Mouse (Mus musculus) thymus, postnatal 14 days (tissue): ENCODE results near the gene Nt5dc3.

ENCODE experiments used
- DNase-seq: peaks from one replicate; pipeline ENCODE4 v3.0.0; 2021

The Nt5dc3 gene

DNA sequence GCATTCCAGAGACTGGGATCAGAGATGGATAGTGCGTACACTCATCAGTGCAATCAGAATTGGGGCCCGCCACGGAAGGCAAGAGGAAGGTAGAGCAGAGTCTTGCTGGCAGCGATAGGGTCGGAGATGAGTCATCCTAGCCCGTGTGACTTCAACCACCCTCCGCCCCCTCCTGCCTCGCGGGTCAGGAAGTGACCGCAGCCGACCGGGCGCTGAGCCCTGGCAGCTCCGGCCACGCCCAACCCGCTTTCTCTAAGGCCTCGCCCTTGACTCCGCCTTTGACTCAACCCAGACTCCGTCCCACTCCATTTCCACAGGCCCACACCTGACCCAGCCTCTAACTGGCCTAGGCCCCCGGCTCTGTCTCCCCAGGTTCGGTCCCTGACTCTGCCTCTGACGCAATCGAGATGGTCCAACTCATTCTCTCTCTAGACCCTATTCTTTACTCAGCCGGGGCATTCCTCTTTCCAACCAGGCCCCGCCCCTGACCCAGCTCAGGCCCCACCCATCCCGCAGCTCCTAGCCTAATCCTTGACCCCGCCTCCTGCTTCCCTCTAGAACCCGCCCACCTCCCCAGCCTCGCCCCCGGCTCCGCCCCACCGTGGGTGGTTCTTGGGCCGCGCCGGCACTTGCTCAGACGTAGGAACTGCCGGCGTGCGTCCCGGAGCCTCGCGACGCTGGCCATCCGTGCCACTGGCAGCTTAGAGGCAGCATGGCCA, at the start of gene Nt5dc3:
Nt5dc3 (plus strand) TSS at position 608 of the 719 bp plus-strand sequence.
- peak; percentile 97 for DNase-seq

DNA sequence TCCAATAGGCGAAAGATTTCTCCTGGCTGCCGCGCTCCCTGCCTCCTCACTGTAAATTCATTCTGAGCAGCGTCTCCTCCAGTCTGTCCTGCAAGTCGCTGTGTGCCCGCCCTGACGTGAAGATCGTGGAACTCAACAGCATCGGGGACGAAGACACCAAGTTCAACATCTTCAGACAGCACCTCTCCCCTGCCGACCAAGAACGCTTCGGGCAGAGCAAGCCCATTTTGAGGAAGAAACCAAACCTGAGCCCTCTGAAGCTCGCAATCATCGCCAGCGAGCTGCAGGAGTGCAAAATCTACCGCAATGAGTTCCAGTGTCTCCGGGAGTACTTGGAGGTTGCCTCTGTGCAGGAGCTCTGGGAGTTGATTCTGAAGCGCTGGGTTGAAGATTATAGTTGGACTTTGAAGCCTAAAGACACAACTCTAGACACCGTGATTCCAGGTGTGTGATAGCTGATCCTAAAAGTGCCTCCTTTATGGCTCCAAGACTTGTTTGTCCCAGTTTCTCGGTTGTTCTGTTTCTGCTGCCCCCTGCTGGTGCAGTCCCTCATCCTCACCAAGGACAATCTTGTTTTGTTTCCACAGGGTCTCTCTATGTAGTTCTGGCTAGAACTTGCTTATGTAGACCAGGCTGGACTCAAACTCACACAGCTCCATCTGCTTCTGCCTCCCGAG, 47.8 kb upstream of the Nt5dc3 start:
- peak; percentile 90 for DNase-seq

DNA sequence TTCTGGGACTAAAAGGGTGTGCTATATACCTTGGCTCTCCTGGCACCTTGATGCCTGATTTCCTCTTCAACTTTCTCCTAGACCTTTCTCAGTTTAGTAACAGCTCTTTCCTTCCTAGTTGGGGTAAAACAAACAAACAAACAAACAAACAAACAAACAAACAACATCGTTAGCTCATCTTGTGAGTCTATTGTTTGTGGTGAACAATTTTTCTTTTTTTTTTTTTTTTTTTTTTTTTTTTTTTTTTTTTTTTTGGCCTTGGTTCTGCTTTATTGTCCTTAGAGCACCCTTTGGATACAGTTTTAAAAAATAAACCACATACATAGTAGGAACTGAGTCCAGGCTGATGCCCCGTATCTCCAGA, 47.3 kb upstream of the Nt5dc3 start:
- DNase-seq = no peak

GRCm38 (mm10) chr10:86735036-86735435, 43.8 kb upstream of the Nt5dc3 start:
- DNase-seq = no peak

DNA sequence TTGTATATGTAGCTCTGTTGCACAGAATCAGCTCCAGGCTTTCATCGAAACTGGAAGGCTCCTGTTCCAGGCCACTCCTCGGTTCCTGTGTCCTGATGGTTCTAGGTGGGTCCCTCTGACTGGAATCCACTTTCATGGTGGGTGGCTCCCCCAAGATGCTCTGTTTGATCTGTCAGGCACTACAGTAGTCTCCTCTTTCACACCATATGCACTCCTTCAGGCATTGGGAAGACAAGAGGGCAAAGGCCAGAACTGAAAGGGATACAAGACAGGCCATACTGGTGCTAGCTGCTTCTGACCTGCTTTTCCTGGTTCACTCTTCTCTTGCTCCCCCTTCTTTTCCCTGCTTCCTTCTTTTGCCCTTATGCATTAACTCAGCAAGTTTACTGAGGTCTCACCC, 35.9 kb upstream of the Nt5dc3 start:
- DNase-seq = no peak

DNA sequence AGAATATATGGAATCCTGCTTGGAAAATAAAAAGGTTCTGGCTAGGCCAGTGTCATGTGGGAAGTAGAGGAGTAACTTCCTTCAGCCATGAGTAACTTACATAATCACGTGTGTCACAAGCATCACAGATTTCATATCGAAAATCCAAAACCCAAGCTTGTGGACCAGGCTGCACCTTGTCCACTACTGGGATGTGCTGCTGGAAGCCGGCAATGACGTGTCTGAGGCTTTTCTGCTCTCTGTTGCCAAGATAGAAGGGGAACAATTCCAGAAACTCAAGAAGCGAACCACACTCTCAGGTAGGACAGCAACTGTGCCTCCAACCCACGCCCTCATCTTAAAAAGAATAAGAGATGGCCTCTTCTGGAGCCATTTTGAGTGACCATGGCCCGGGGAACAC, 34.5 kb upstream of the Nt5dc3 start:
- no peak for DNase-seq

DNA sequence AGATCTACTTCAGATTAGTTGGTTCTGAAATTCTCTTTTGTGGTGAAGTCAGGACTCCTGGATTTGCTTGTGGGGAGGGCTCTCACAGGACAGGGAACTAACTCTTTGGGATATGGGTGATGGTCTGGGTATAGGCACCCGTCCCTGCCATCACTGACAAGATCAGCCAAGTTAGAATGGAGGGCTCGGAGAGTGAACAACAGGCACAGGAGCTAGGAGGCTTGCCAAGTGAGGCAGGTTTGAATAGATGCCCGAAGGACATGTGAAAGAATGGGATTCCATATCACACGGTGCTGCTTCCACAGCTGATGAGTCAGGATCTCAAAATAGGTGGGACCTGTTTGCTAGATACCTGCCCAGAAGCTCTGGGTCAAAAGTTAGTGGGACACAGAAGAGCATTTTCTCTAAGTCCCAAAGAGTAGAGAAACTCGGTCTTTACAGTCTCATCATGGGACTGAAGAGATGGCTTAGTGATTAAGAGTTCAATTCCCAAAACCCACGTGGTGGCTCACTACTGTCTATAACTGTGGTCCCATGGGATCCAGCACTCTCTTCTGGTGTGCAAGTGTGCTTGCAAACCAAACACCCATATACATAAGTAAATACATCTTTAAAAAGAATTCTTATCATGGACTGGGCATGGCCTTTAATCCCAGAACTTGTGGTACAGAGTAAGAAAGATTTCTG, 22.8 kb upstream of the Nt5dc3 start:
- DNase-seq = no peak

DNA sequence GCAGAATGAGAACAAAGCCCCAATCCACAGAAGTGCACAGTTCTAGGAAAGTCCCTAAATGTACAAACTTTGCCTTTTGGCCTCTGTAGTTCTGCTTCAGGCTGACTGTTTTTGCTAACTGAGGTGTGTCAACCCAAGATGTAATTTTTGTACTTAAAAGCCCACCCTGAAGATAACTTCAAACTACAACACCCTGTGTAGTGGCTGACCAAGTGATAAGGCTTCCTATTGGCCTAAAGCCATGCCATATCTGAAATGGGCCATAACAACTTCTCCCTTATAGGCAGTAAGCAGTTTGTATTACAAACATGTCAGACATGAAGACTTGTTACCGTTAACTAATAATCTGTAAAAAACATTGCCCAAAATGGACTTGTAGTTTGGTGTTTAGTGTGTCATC, 21.1 kb upstream of the Nt5dc3 start:
- DNase-seq = no peak

DNA sequence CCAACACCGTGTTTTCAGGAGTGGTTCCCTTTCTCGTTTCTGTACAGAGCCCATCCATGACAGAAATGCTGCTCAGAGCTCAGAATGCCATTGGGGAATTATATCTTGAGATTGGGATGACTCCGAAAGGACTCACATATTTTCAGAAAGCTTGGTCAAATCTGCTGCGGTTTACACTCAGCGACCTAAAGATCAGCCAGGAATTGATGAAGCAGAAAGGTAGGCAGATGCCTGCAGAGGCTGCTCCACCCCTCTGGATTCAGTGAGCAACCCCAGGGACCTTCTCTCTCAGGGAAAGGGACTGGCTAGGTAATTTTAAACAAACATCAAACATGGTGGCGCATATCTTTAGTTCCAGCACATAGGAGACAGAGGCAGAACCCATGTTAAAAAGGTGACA, 20.6 kb upstream of the Nt5dc3 start:
- no peak for DNase-seq

DNA sequence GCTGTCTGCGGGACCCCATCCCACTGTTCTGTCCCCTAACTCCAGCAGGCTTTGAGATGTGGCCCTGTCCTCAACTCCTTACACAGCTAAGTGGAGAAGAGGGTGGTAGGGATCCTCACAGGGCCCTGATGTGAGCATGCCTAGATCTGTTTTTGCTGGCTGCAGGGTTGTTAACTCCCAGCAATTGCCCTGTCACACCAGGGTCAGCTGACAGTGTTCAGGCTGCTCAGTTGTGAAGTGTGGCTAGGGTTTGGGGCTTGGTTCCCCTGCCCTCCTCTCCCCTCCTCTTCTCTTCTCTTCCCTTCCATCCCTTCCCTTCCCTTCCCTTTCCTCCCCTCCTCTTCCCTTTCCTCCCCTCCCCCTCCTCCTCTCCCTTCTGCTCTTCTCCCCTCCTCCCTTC, 17.6 kb upstream of the Nt5dc3 start:
- DNase-seq = no peak

- no peak for DNase-seq
Measured at GRCm38 (mm10) chr10:86761722-86762383, 17.0 kb upstream of the Nt5dc3 start.

GRCm38 (mm10) chr10:86762384-86762730, 16.4 kb upstream of the Nt5dc3 start:
- no peak for DNase-seq

- DNase-seq = no peak
Measured at GRCm38 (mm10) chr10:86763672-86764071, 15.1 kb upstream of the Nt5dc3 start, which contains the start of gene Gm49358. Gene Gm49358 (plus strand): TSS chr10:86763972.

DNA sequence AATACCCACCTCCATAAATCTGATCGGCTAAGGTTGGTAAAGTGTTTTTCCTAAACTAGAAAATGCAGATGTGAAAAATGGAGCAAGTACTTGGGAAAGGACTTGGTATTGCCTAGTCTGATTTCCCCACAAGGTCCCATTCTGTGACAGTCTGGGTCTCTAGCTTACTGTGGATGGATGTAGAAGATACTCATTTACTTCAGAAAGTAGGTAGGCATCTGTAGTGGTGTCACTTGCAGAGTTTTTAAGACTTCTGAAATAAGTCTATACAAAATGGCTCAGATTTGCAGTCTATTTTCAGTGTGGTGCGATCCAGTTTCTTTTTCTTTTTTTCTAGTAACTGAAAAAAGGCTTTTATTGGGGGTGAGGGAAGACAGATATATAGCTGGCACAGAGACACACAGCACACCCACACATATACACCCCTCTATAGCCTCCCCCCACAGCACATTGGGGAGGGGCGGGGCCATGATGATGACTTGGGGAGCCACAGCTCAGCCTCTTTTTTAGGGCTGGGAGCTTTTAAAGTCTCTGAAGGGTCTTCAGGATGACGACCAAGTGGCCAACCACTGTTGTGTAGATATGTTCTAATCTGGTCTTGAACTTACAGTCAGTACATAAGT, 13.3 kb upstream of the Nt5dc3 start:
- no peak for DNase-seq

DNA sequence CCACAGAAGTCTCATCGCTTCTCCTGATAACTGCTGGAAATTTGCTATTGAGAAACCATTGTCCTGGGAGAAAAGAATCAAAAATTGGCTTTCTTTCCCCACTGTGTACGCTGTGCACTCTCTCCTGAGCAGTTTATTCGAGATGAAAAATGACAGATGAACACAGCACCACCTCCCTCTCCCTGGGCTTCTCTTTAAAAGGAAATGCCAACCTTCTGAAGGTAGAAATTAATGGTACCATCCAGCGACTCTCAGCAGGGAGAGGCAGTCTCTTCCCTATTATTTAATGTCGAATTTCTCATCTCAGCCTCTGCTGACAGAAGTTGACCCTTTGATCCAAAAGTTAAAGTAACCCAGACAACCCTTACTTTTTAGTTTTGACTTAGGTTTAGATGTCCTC, 9.6 kb upstream of the Nt5dc3 start:
- DNase-seq = no peak

DNA sequence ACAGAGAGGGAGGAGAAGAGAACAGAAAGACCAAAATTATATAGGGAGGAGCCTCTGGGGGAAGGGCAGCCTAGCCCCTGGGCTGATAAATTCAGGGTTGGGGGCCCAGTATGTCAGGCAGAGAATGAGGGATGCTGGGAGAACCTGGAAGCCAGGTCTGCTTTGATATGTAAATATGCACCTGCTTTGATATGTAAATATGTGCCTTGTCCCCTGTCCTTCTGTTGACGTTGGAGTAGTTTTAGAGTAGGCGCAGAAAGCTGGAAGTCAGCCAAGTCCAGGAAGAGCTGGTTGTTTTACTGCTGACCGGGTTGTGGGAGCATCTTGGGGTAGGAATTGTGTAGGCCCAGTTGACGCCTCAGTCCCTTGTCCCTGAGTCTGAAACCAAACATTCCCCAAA, 9.0 kb upstream of the Nt5dc3 start:
- no peak for DNase-seq

- DNase-seq = no peak
Measured at GRCm38 (mm10) chr10:86771701-86772100, 7.1 kb upstream of the Nt5dc3 start.

GRCm38 (mm10) chr10:86772231-86772631, 6.6 kb upstream of the Nt5dc3 start:
- DNase-seq = no peak

DNA sequence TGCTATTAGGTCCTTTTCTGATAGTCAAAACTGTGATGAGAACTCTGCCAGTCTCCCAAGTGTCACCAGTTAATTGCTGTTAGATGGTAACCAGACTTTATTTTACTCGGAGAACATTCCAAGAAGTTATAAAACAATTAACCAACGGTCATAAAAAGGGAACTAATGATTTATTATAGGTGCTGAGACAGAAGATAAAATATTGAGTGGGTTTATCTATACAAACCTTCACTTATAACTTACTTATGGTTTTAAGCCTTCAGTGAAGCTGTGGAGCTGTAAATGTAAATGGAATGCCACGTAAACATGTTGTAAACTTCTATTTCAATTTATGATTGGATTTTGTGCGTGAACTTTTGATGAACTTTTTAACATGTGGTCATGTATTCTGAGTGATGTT, 5.4 kb upstream of the Nt5dc3 start:
- DNase-seq = no peak

GRCm38 (mm10) chr10:86776281-86776680, 2.5 kb upstream of the Nt5dc3 start:
- DNase-seq = no peak

DNA sequence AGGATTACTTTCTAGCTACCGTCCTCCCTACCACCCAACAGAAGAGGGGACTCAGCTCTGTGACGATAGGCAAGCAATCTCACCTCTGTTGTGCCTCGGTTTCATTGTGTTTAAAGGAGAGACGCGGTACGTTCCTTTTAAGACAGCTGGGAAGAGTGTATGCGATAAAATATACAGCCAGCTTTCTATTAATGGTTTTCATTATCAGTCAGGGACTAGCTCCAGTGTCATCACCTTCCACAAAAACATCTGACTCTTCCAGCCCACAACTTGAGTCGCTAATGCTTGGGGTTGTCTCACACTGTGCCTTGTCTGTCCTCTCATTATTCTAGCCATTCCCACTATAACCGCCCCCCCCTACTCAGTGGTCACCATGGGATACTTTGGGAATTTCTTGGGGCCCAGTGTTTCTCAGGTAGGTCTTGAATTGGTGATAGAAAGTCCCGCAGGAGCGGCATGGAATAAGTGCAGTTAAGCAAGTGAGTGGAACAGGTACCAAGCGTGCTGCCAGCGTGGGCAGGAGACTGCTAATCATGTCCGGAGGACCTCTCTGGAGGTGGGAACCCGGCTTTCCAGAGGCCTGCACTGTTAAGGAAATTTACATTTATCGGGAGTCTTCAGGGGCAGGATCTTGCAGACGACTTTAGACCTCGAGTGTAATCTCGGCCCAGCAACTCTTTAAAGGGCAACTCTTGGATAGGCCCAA, 1.0 kb upstream of the Nt5dc3 start:
- peak; percentile 20 for DNase-seq

DNA sequence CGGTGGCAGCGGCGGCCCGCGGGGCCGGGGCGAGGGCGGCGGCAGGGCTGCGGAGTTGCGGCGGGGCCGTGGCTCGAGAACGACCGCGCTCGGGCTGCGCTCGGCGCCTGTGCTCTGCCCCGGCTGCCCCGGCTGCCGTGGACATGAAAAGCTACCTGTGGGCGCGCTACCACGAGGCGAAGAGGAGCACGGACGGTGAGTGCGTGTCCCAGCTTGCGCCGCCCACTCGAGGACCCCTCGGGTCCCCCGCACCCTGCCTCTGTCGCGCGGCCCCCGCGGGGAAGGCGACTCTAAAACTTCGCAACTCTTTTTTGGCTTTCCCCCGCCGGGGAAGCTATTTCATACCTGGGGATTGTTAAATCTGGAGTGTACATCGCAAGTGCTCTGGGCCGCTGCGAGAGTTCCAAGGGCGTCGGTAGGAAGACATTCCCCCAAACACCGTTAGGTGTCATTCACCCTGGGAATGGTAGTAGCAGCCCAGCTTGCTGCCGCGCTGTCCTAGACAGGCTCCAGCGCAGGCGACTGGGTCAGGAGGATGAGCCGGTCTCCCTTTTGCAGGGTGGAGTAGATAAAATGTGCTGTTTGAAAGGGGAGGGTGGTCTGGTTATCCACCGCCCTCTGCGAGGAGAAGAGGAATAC, 431 bp downstream of the Nt5dc3 start:
- DNase-seq = no peak
